Mouse (Mus musculus) cerebellum, adult 2 months (tissue): Measurements from ENCODE around the gene Cacnb3.

Experiments used
- CTCF ChIP-seq: fragments of 200-500 bp; IDR thresholded peaks from 2 replicates; pipeline ENCODE4 v1.5.1; 2011; ENCODE audit warnings: low read depth, mild to moderate bottlenecking, control low read depth, low read length, moderate library complexity, borderline replicate concordance; ENCODE audit not compliant: insufficient read depth
- POLR2A ChIP-seq: fragments of 200-500 bp; IDR thresholded peaks from 2 replicates; pipeline ENCODE4 v1.6.1; 2011; ENCODE audit warnings: low read length, control low read depth, borderline replicate concordance; ENCODE audit not compliant: insufficient read depth

DNA sequence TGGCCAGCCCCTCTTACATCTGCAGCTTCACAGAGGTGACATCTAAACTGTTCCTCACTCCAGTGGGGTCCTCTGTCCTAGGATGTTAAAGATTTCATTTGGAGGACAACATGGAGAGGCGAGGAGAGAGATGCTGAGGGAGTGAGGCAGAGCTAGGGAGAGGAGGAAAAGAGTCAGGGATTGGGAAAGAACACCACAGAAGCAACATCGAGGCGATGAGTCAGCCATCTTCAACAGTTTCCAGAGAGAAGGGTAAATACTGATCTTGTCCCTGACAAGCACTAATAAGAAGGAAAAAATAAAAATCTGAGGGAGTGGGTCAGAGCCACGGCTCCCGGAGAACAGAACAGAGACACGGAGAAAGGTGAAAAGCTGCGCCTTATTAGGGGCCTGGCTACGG is 47.6 kb upstream of the Cacnb3 start:
- TF ChIP-seq CTCF (no peak), POLR2A (no peak)
